Mouse (Mus musculus) heart, adult 2 months (tissue): ENCODE data around the gene Dynll2.

ENCODE experiments used
- EP300 ChIP-seq: fragments of 200-500 bp; IDR thresholded peaks from 2 replicates; pipeline ENCODE4 v1.6.1; 2011; ENCODE audit warnings: low read depth, low read length, control low read depth; ENCODE audit not compliant: insufficient read depth
- POLR2A ChIP-seq: fragments of 200-500 bp; IDR thresholded peaks from 2 replicates; pipeline ENCODE4 v1.6.1; 2011; ENCODE audit warnings: mild to moderate bottlenecking, low read depth, low read length, control low read depth; ENCODE audit not compliant: insufficient read depth

DNA sequence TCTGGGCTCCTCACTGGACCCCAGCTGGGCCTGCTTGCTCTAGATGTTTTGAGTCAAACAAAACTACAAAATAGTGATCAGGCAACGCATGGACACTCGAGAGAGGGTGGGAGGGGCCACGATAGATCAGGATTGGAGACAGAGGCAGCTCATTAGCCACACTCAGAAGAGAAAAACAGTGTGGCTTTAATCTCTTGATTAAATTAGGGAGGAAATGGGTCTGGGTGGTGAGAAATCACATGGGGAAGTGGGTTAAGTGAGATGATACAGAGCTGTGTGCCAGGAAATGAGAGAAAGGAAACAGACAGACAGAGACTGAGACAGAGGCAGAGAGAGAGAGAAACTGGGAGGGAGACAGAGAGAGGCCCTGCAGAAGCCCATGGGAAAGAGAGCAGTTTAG is 22.0 kb downstream of the Dynll2 start:
- TF ChIP-seq POLR2A: no peak
- no peak for TF ChIP-seq EP300
